Comparison of ENCODE assay signal across 8 mouse cellular contexts in the genomic region with DNA sequence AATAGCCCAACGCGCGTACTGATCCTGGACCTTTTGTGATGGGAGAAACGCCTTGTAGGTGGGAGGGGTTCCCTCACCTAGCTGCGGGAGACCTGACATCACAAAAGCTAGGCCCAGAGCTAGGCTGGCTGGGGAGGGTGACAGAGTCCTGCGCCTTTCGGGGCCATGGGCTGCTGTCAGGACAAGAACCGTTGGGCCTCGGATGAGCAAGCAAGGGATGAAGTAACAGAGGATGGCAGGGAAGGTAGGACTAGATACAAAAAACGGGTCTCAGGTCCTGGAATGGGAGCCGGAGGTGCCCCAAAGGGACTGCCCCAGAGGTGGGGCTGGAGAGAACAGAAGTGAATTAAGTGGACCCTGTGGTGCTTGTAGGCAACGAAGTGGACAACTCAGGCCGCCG. TPM values are rescaled to one million over a fixed set of nuclear protein-coding genes. Genes with fewer than 3 reads are reported as not detected.
DNase-seq lines count a peak whose midpoint lies in the region; ATAC-seq and TF ChIP-seq lines count a peak whose summit lies in the region.

A gene (plus strand): TSS at position 116 of the 400 bp plus-strand sequence.

- no peaks in the 10 kb centered on the region for H3K9me3 ChIP-seq in neural tube, embryonic 11.5 days (ENCODE audit: control insufficient read depth, low read length)
- H3K9me3 ChIP-seq in intestine, postnatal 0 days (ENCODE audit: control insufficient read depth) = no peaks in the 10 kb centered on the region
- no peaks in the 10 kb centered on the region for H3K9me3 ChIP-seq in neural tube, embryonic 14.5 days (ENCODE audit: control insufficient read depth, low read length)

- 74% methylated on average over 14 of the region's 14 CpGs for WGBS in neural tube, embryonic 11.5 days
- WGBS in intestine, postnatal 0 days = 61% methylated on average over 14 of the region's 14 CpGs
- 71% methylated on average over 14 of the region's 14 CpGs for WGBS in neural tube, embryonic 14.5 days

- no peak for ATAC-seq in cerebellum, adult (ENCODE audit: insufficient number of reproducible peaks, low FRiP score, low TSS enrichment)
- no peak; the same call in 1 of the 2 replicates for ATAC-seq in neural tube, embryonic 11.5 days (ENCODE audit: insufficient read depth, low FRiP score, low TSS enrichment)
- no peak for ATAC-seq in intestine, postnatal 0 days
- no peak; the same call in 1 of the 2 replicates for ATAC-seq in neural tube, embryonic 14.5 days (ENCODE audit: low read depth)

- peak within 1 kb of the TSS; percentile 56 for H3K9ac ChIP-seq in neural tube, embryonic 11.5 days (ENCODE audit: low read length)
- H3K9ac ChIP-seq in intestine, postnatal 0 days (ENCODE audit: low read depth, low read length) = peak within 1 kb of the TSS; percentile 91
- peak within 1 kb of the TSS; percentile 79 for H3K9ac ChIP-seq in neural tube, embryonic 14.5 days (replicated peaks; ENCODE audit: low read depth, low read length)

- peak; percentile 52 for DNase-seq in cerebellum, adult 11 months
- DNase-seq in neural tube, embryonic 11.5 days (ENCODE audit: low spot score) = no peak
- no peak for DNase-seq in neural tube, embryonic 10.5 days (ENCODE audit: extremely low spot score, low spot score)
- DNase-seq in frontal cortex, postnatal 14 days (ENCODE audit: low spot score in 2 of 2) = no peak
- DNase-seq in frontal cortex, postnatal 25 days (ENCODE audit: low spot score in 2 of 2) = no peak

- H3K4me1 ChIP-seq in neural tube, embryonic 11.5 days (ENCODE audit: control insufficient read depth, insufficient read depth, low read length) = peaks cover 13% of the 10 kb centered on the region; the same call in 1 of the 2 replicates
- H3K4me1 ChIP-seq in intestine, postnatal 0 days (replicated peaks; ENCODE audit: control insufficient read depth, insufficient read depth, low read length) = 0 out of 2 replicates have a peak, but pooled peaks cover 5% of the 10 kb centered on the region
- peaks cover 11% of the 10 kb centered on the region for H3K4me1 ChIP-seq in neural tube, embryonic 14.5 days (ENCODE audit: control insufficient read depth, insufficient read depth, low read length)

- peak within 1 kb of the TSS; percentile 96 for H3K4me2 ChIP-seq in neural tube, embryonic 11.5 days (ENCODE audit: low read depth)
- peak within 1 kb of the TSS; percentile 80 for H3K4me2 ChIP-seq in intestine, postnatal 0 days (replicated peaks; ENCODE audit: low read depth)
- H3K4me2 ChIP-seq in neural tube, embryonic 14.5 days (ENCODE audit: low read depth, low read length) = peak within 1 kb of the TSS; percentile 45

- TF ChIP-seq CTCF in intestine, postnatal 0 days (IDR thresholded peaks at IDR 0.05; ENCODE audit: low read depth) = no peak

- H3K27me3 ChIP-seq in neural tube, embryonic 11.5 days (ENCODE audit: control insufficient read depth, insufficient read depth, low read length) = no peaks in the 10 kb centered on the region
- H3K27me3 ChIP-seq in intestine, postnatal 0 days (replicated peaks; ENCODE audit: control insufficient read depth, insufficient read depth, low read length) = no peaks in the 10 kb centered on the region
- no peaks in the 10 kb centered on the region for H3K27me3 ChIP-seq in neural tube, embryonic 14.5 days (ENCODE audit: control insufficient read depth, insufficient read depth, low read length)

- peaks cover 1% of the 10 kb centered on the region for H3K36me3 ChIP-seq in neural tube, embryonic 11.5 days (ENCODE audit: control insufficient read depth, insufficient read depth, low read length)
- peaks cover 48% of the 10 kb centered on the region for H3K36me3 ChIP-seq in intestine, postnatal 0 days (ENCODE audit: control insufficient read depth, insufficient read depth)
- H3K36me3 ChIP-seq in neural tube, embryonic 14.5 days (ENCODE audit: control insufficient read depth, insufficient read depth, low read length) = peaks cover 35% of the 10 kb centered on the region

- H3K27ac ChIP-seq in neural tube, embryonic 11.5 days (ENCODE audit: low read depth, low read length) = peak within 1 kb of the TSS; percentile 86
- H3K27ac ChIP-seq in intestine, postnatal 0 days (ENCODE audit: low read depth, low read length) = peak within 1 kb of the TSS; percentile 93
- H3K27ac ChIP-seq in neural tube, embryonic 14.5 days (ENCODE audit: low read depth, low read length) = peak within 1 kb of the TSS; percentile 93

- H3K4me3 ChIP-seq in neural tube, embryonic 11.5 days (ENCODE audit: low read depth, low read length) = peak within 1 kb of the TSS; percentile 78
- peak within 1 kb of the TSS; percentile 83 for H3K4me3 ChIP-seq in intestine, postnatal 0 days (ENCODE audit: low read depth, low read length)
- peak within 1 kb of the TSS; percentile 83 for H3K4me3 ChIP-seq in neural tube, embryonic 14.5 days (ENCODE audit: low read depth, low read length)

RNA-seq across cellular contexts. Expression of the gene that starts here (rescaled TPM):
- 1.4 and 2.1 TPM in 2 replicates for polyA plus RNA-seq in neural tube, embryonic 11.5 days (2014; fragmentation: Nextera tagmentation; extraction: Ambion mirVana)
- 0.50 and 0.56 TPM in 2 replicates for polyA plus RNA-seq in intestine, postnatal 0 days (2015; fragmentation: Nextera tagmentation; extraction: Ambion mirVana)
- polyA plus RNA-seq in neural tube, embryonic 14.5 days (2014; fragmentation: Nextera tagmentation; extraction: Ambion mirVana) = 1.8 and 2.6 TPM in 2 replicates

Comparison
In these comparisons a context has a peak if more than half of its experiments do, and no peak if none do; other contexts are left out.
1. H3K4me2 ChIP-seq: peak in every context shown above with its lines; median percentile 96 in neural tube, embryonic 11.5 days; 80 in intestine, postnatal 0 days; 45 in neural tube, embryonic 14.5 days.